Mouse (Mus musculus): ENCODE measurements around the gene D130052B06Rik. TPM values are rescaled to one million over a fixed set of nuclear protein-coding genes. Genes with fewer than 3 reads are reported as not detected.
A peak's percentile ranks its signal among the peaks of the same experiment; 100 is the strongest.

Gene D130052B06Rik
- not detected for total RNA-seq (2021)

GRCm38 (mm10) chr11:33598986-33599385 is at the start of gene D130052B06Rik:
Gene D130052B06Rik (plus strand): TSS chr11:33599302.
- no peak for DNase-seq

- no peak for DNase-seq
Measured at GRCm38 (mm10) chr11:33550861-33551560, 48.1 kb upstream of the D130052B06Rik start.

- peak; percentile 15 to 16 for DNase-seq
Measured at GRCm38 (mm10) chr11:33554123-33554522, 45.0 kb upstream of the D130052B06Rik start.

GRCm38 (mm10) chr11:33563921-33564320 is 35.2 kb upstream of the D130052B06Rik start:
- DNase-seq, result no peak

- no peak for DNase-seq
Measured at GRCm38 (mm10) chr11:33570413-33570812, 28.7 kb upstream of the D130052B06Rik start.

GRCm38 (mm10) chr11:33574944-33575343 is 24.2 kb upstream of the D130052B06Rik start:
- no peak for DNase-seq

- DNase-seq, result no peak
Measured at GRCm38 (mm10) chr11:33578859-33579258, 20.2 kb upstream of the D130052B06Rik start, which contains the start of gene Gabrp. Gene Gabrp (minus strand): TSS chr11:33578959.

GRCm38 (mm10) chr11:33579621-33580020 is 19.5 kb upstream of the D130052B06Rik start:
- DNase-seq, result no peak

- DNase-seq, result no peak
Measured at GRCm38 (mm10) chr11:33586614-33587013, 12.5 kb upstream of the D130052B06Rik start.

GRCm38 (mm10) chr11:33590771-33591170 is 8.3 kb upstream of the D130052B06Rik start:
- no peak for DNase-seq

- DNase-seq, result no peak
Measured at GRCm38 (mm10) chr11:33592826-33593225, 6.3 kb upstream of the D130052B06Rik start.

- DNase-seq, result no peak
Measured at GRCm38 (mm10) chr11:33596655-33597054, 2.4 kb upstream of the D130052B06Rik start.

- DNase-seq, result no peak
Measured at GRCm38 (mm10) chr11:33603174-33603573, 4.1 kb downstream of the D130052B06Rik start.

GRCm38 (mm10) chr11:33607784-33608183 is 8.7 kb downstream of the D130052B06Rik start:
- DNase-seq, result no peak

GRCm38 (mm10) chr11:33614218-33614617 is 15.1 kb downstream of the D130052B06Rik start:
- peak; percentile 64 to 69 for DNase-seq

GRCm38 (mm10) chr11:33627136-33627742 is 28.1 kb downstream of the D130052B06Rik start:
- no peak for DNase-seq

- DNase-seq, result no peak
Measured at GRCm38 (mm10) chr11:33637107-33637506, 38.0 kb downstream of the D130052B06Rik start.

GRCm38 (mm10) chr11:33649358-33649757 is 50.3 kb downstream of the D130052B06Rik start:
- no peak for DNase-seq

- no peak for DNase-seq
Measured at GRCm38 (mm10) chr11:33654485-33654884, 55.4 kb downstream of the D130052B06Rik start.

- DNase-seq, result no peak
Measured at GRCm38 (mm10) chr11:33655221-33655620, 56.1 kb downstream of the D130052B06Rik start.

- no peak for DNase-seq
Measured at GRCm38 (mm10) chr11:33655861-33656593, 56.9 kb downstream of the D130052B06Rik start.

- no peak for DNase-seq
Measured at GRCm38 (mm10) chr11:33660016-33660913, 61.2 kb downstream of the D130052B06Rik start.
